Mouse (Mus musculus) forebrain, embryonic 15.5 days (tissue): ENCODE data around the gene Nepn. TPM values are rescaled to one million over a fixed set of nuclear protein-coding genes. Genes with fewer than 3 reads are reported as not detected.

Experiments
- ATAC-seq: fragments of 200-750 bp; cut with Nextera tagmentation; replicated peaks from 2 replicates; pipeline ENCODE4 v1.8.0; 2017; ENCODE audit warnings: mild to moderate bottlenecking, moderate TSS enrichment, moderate library complexity
- H3K27ac ChIP-seq: fragments of 300-500 bp; sonication (generic); replicated peaks from 2 replicates; pipeline ENCODE4 v1.5.1; 2015; ENCODE audit warnings: mild to moderate bottlenecking, inconsistent platforms
- H3K27me3 ChIP-seq: fragments of 300-500 bp; sonication (generic); 2 replicates; pipeline ENCODE4 v1.6.1; 2015; ENCODE audit warnings: inconsistent platforms
- H3K36me3 ChIP-seq: fragments of 300-500 bp; sonication (generic); 2 replicates; pipeline ENCODE4 v1.6.1; 2015; ENCODE audit warnings: mild to moderate bottlenecking, inconsistent platforms
- H3K4me1 ChIP-seq: fragments of 300-500 bp; sonication (generic); 2 replicates; pipeline ENCODE4 v1.6.1; 2015; ENCODE audit warnings: inconsistent platforms
- H3K4me2 ChIP-seq: fragments of 300-500 bp; sonication (generic); replicated peaks from 2 replicates; pipeline ENCODE4 v1.6.1; 2015; ENCODE audit warnings: mild to moderate bottlenecking, inconsistent platforms
- H3K4me3 ChIP-seq: fragments of 300-500 bp; sonication (generic); 2 replicates; pipeline ENCODE4 v1.5.1; 2015; ENCODE audit warnings: mild to moderate bottlenecking, inconsistent platforms
- H3K9ac ChIP-seq: fragments of 300-500 bp; sonication (generic); replicated peaks from 2 replicates; pipeline ENCODE4 v1.6.1; 2015; ENCODE audit warnings: mild to moderate bottlenecking, inconsistent platforms
- H3K9me3 ChIP-seq: fragments of 300-500 bp; sonication (generic); 2 replicates; pipeline ENCODE4 v1.6.1; 2016; ENCODE audit warnings: inconsistent platforms
- WGBS: fragments of 180-500 bp; shearing (Covaris S2); methylation state at CpG from one replicate; pipeline ENCODE4 v1.1.7; 2015; ENCODE audit warnings: mixed read lengths; 5-methylcytosine and 5-hydroxymethylcytosine counted together
- polyA plus RNA-seq: library from polyadenylated mRNA; unstranded; fragments of >200 nt; fragmentation: Nextera tagmentation; extraction: Ambion mirVana; gene quantifications from 2 replicates; pipeline ENCODE4 v1.2.1, GENCODE M21; 2015

Gene Nepn
- polyA plus RNA-seq, 1 experiment from 2014 or later: not detected

DNA sequence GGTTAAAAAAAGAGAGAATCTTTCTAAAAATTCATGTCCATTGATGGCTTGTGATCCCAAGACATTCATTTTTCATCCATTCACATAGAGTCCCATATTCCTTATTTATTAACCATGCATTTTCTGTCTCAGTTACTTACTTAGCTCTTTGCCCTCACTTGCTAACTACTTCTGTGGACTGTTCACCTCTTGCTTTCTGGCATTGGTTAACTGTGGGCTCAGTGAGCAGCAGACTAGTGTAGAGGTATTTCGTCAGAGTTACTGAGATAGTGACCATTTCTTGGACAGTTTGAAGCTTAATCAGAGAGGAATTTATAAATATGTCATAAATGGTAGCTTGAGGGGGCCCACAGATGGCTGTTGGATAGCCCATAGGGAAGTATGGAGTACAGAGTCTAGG is 42.2 kb downstream of the Nepn start:
- Histone ChIP-seq H3K9me3 (no peaks in the 10 kb centered on the region), H3K4me1 (peaks cover 7% of the 10 kb centered on the region), H3K36me3 (peaks cover 38% of the 10 kb centered on the region), H3K27ac (no peak overlapping the region), H3K4me3 (no peak overlapping the region), H3K9ac (no peak overlapping the region), H3K27me3 (no peaks in the 10 kb centered on the region), H3K4me2 (no peak overlapping the region)
- no peak for ATAC-seq
- 93% methylated on average over 1 of the region's 1 CpGs for WGBS

GRCm38 (mm10) chr10:52434836-52435235 is 46.1 kb downstream of the Nepn start:
- H3K4me1 ChIP-seq: no peaks in the 10 kb centered on the region
- H3K36me3 ChIP-seq: peaks cover 61% of the 10 kb centered on the region
- H3K27me3 ChIP-seq: no peaks in the 10 kb centered on the region
- no peak for ATAC-seq
- H3K27ac ChIP-seq: no peak overlapping the region
- H3K9me3 ChIP-seq: no peaks in the 10 kb centered on the region
- H3K9ac ChIP-seq: no peak overlapping the region
- no peak overlapping the region for H3K4me3 ChIP-seq
- H3K4me2 ChIP-seq: no peak overlapping the region
- 87% methylated on average over 8 of the region's 8 CpGs for WGBS

Other genes starting within 250 kb of the Nepn start
- gene Ros1, start 193.7 kb upstream of the Nepn start, polyA plus RNA-seq: not detected in 2 replicates
- 19.9 and 22.0 TPM in 2 replicates for gene Dcbld1, start 155.4 kb upstream of the Nepn start, polyA plus RNA-seq
- not detected in 2 replicates for gene Gm26741, start 30.2 kb upstream of the Nepn start, polyA plus RNA-seq
- gene Gopc, start 6.8 kb upstream of the Nepn start, polyA plus RNA-seq: 23.3 and 23.7 TPM in 2 replicates
- gene Nus1, start 28.6 kb downstream of the Nepn start, polyA plus RNA-seq: 18.5 and 19.2 TPM in 2 replicates